In genomic region chr10:37090411-37090810, GRCm38 (mm10) we compare ENCODE assay signal across 15 mouse cellular contexts.
"Had no signal": no experiment of that assay in that cellular context is flagged by ENCODE, and none has a peak within 500 bp of the region (broad histone marks: within the 10 kb centered on the region; RNA-seq: fewer than 3 reads in every experiment).

No protein-coding gene starts in this region.

- H3K36me3 ChIP-seq: neural tube, embryonic 15.5 days; stomach, embryonic 15.5 days had no signal

- H3K27ac ChIP-seq: neural tube, embryonic 15.5 days; stomach, embryonic 15.5 days; stomach, postnatal 0 days had no signal

- H3K4me1 ChIP-seq: neural tube, embryonic 15.5 days; stomach, embryonic 15.5 days had no signal

- H3K9ac ChIP-seq: neural tube, embryonic 15.5 days; stomach, embryonic 15.5 days had no signal

- H3K4me2 ChIP-seq: neural tube, embryonic 15.5 days; stomach, embryonic 15.5 days had no signal

- H3K27me3 ChIP-seq: neural tube, embryonic 15.5 days; stomach, embryonic 15.5 days had no signal

- H3K4me3 ChIP-seq: neural tube, embryonic 15.5 days; stomach, embryonic 15.5 days had no signal

- DNase-seq: retina, postnatal 1 day; right cerebral cortex, adult 18-20 months; right cerebral cortex, postnatal 14 days; right cerebral cortex, postnatal 25 days; right cerebral cortex, postnatal 4 days; spleen, adult 18-20 months; thymus, adult 18-20 months; thymus, adult 2 months; thymus, postnatal 14 days; thymus, postnatal 25 days; thymus, postnatal 36 days; thymus, postnatal 4 days had no signal

- H3K9me3 ChIP-seq: neural tube, embryonic 15.5 days; stomach, embryonic 15.5 days had no signal
